Mouse (Mus musculus) heart, embryonic 13.5 days (tissue): ENCODE measurements around the gene Fancb. TPM values are rescaled to one million over a fixed set of nuclear protein-coding genes. Genes with fewer than 3 reads are reported as not detected.
A peak's percentile ranks its signal among the peaks of the same experiment; 100 is the strongest.

Experiments used
- ATAC-seq: fragments of 200-750 bp; cut with Nextera tagmentation; 2 replicates; pipeline ENCODE4 v1.8.0; 2017; ENCODE audit warnings: moderate TSS enrichment; ENCODE audit not compliant: insufficient number of reproducible peaks, low FRiP score, low TSS enrichment; ENCODE audit errors: extremely low read depth
- H3K27ac ChIP-seq: fragments of 300-500 bp; sonication (generic); replicated peaks from 2 replicates; pipeline ENCODE4 v1.5.1; 2015; ENCODE audit warnings: moderate library complexity, mild to moderate bottlenecking, inconsistent platforms
- H3K27me3 ChIP-seq: fragments of 300-500 bp; sonication (generic); replicated peaks from 2 replicates; pipeline ENCODE4 v1.6.1; 2015; ENCODE audit warnings: mild to moderate bottlenecking, inconsistent platforms
- H3K36me3 ChIP-seq: fragments of 300-500 bp; sonication (generic); 2 replicates; pipeline ENCODE4 v1.6.1; 2015; ENCODE audit warnings: mild to moderate bottlenecking, inconsistent platforms
- H3K4me1 ChIP-seq: fragments of 300-500 bp; sonication (generic); 2 replicates; pipeline ENCODE4 v1.6.1; 2015; ENCODE audit warnings: inconsistent platforms
- H3K4me2 ChIP-seq: fragments of 300-500 bp; sonication (generic); 2 replicates; pipeline ENCODE4 v1.6.1; 2015; ENCODE audit warnings: inconsistent platforms, mild to moderate bottlenecking, moderate library complexity
- H3K4me3 ChIP-seq: fragments of 300-500 bp; sonication (generic); 2 replicates; pipeline ENCODE4 v1.5.1; 2015; ENCODE audit warnings: moderate library complexity, mild to moderate bottlenecking, inconsistent platforms
- H3K9ac ChIP-seq: fragments of 300-500 bp; sonication (generic); 2 replicates; pipeline ENCODE4 v1.6.1; 2015; ENCODE audit warnings: inconsistent platforms, mild to moderate bottlenecking, moderate library complexity
- H3K9me3 ChIP-seq: fragments of 300-500 bp; sonication (generic); 2 replicates; pipeline ENCODE4 v1.6.1; 2016; ENCODE audit warnings: inconsistent platforms
- WGBS: fragments of 180-500 bp; shearing (Covaris S2); methylation state at CpG from one replicate; pipeline ENCODE4 v1.1.7; 2015; ENCODE audit warnings: mixed read lengths; 5-methylcytosine and 5-hydroxymethylcytosine counted together
- polyA plus RNA-seq: library from polyadenylated mRNA; unstranded; fragments of >200 nt; fragmentation: Nextera tagmentation; extraction: Ambion mirVana; gene quantifications from 2 replicates; pipeline ENCODE4 v1.2.1, GENCODE M21; 2015

The Fancb gene
- polyA plus RNA-seq: 5.2 and 5.7 TPM in 2 replicates

GRCm38 (mm10) chrX:164980193-164980775 lies at the start of gene Fancb, which contains the start of gene Mospd2:
Fancb (plus strand) TSS chrX:164980592.
Mospd2 (minus strand) TSS chrX:164980375.
- ATAC-seq: peak; percentile 99
- Histone ChIP-seq H3K4me1 (peaks cover 12% of the 10 kb centered on the region), H3K9me3 (no peaks in the 10 kb centered on the region), H3K4me2 (peak within 1 kb of the TSS; percentile 68), H3K9ac (peak within 1 kb of the TSS; percentile 81), H3K27ac (peak within 1 kb of the TSS; percentile 54), H3K4me3 (peak within 1 kb of the TSS; percentile 69), H3K27me3 (no peaks in the 10 kb centered on the region), H3K36me3 (no peaks in the 10 kb centered on the region)
- WGBS: 12% methylated on average over 23 of the region's 26 CpGs

DNA sequence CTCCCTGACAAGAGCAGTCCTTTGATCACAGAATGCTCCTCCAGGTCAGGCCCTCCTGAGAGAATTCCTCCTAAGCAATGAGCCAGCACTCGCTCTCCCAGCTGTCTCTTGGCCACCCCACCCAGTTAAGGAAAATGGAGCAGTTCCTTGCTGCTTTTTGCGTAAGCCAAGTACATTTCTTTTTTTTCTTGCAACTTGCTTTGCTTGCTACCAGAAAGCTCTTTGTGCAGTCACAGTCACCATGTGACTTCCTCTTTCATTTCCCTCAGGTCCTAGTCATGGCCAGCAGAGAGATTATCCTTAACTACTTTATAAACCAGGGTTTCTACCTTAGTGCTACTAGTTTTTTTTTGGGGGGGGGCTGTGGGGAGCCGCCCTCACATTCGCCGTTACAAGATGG lies 38.9 kb upstream of the Fancb start:
- Histone ChIP-seq H3K36me3 (peaks cover 25% of the 10 kb centered on the region), H3K4me2 (no peak overlapping the region), H3K4me3 (no peak overlapping the region), H3K27ac (no peak overlapping the region), H3K9ac (no peak overlapping the region), H3K27me3 (no peaks in the 10 kb centered on the region), H3K4me1 (no peaks in the 10 kb centered on the region), H3K9me3 (no peaks in the 10 kb centered on the region)
- WGBS: 85% methylated on average over 5 of the region's 5 CpGs
- ATAC-seq: no peak

- Histone ChIP-seq H3K9ac (no peak overlapping the region), H3K4me2 (no peak overlapping the region), H3K27me3 (no peaks in the 10 kb centered on the region), H3K27ac (no peak overlapping the region; the same call in 1 of the 2 replicates), H3K4me1 (no peaks in the 10 kb centered on the region), H3K4me3 (no peak overlapping the region), H3K36me3 (0 out of 2 replicates have a peak, but pooled peaks cover 7% of the 10 kb centered on the region), H3K9me3 (no peaks in the 10 kb centered on the region)
- ATAC-seq: no peak
- WGBS: 63% methylated on average over 11 of the region's 11 CpGs
Observed at GRCm38 (mm10) chrX:164951858-164952576, 28.4 kb upstream of the Fancb start.

DNA sequence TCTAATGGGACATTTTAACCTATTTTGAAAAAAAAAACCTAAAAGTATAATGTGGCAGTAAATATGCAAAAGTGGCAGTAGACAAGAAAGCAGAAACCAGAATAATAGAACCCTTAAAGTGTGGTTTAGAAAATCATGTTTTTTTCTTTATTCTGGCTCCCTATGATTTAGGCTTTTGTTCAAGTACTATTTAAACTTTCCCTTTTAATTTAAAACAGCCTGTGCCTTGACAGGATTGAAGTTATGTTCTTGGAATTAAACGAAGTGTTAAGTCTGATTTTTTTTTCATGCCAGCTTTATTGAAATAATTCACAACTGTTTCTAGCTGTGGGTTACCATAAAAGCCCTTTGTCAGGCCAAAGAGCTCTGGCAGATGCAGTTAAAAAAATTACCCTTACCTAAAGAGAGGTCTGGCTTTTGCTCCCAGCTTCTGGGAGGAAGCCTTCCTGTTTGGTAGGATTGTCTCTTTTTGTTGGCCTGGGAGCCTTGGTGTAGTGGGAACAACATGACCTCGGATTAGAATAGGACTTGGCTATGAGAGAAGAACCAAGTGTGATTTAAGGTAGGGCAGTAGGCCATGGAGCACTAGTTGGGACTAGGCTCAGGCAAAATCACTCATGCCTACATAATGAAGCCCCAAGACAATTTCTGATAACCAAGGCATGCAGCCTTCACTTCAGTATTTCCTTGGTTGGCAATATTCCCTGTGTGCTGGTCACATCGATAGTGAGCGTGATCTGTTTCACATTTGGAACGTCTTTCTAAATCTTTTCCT lies 27.6 kb upstream of the Fancb start:
- Histone ChIP-seq H3K9ac (no peak overlapping the region), H3K4me3 (no peak overlapping the region), H3K4me1 (no peaks in the 10 kb centered on the region), H3K9me3 (no peaks in the 10 kb centered on the region), H3K4me2 (no peak overlapping the region), H3K27me3 (no peaks in the 10 kb centered on the region), H3K36me3 (0 out of 2 replicates have a peak, but pooled peaks cover 7% of the 10 kb centered on the region), H3K27ac (0 out of 2 replicates have a peak overlapping the region, but pooled peaks have one; percentile 15)
- no peak for ATAC-seq
- WGBS: 73% methylated on average over 5 of the region's 5 CpGs

DNA sequence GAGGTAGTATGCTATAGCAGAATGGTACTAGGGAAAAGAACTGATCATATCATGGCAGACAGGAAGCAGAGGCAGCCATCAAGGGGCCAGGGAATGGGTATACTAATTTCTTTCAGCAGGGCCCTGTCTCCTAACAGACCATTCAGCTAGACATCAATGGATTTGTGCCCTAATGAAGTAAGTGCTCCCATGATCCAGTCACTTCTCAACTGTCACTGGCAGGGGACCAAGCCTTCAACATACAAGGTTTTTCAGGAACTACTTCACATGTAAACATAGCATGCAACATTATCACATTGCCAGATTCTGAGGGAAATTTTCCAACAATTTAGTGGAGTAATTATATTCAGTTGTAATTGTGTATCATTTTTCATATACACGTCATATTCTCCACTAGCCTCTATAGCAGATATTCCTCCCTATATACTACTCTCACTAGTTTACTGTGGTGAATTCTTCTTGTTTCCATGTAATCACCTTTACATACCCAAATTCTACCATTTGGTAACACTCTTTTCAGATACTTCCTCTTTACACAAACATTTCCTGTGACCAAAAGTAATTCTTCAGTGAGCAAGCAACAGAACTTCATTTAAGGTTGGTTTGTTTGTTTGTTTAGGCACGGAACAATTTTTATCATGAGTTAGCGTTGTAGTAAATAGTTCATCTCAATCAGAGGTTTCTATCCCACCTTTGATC lies 14.5 kb upstream of the Fancb start:
- Histone ChIP-seq H3K4me1 (no peaks in the 10 kb centered on the region), H3K27ac (no peak overlapping the region), H3K36me3 (peaks cover 13% of the 10 kb centered on the region), H3K4me2 (no peak overlapping the region), H3K9ac (no peak overlapping the region), H3K27me3 (no peaks in the 10 kb centered on the region), H3K4me3 (no peak overlapping the region), H3K9me3 (no peaks in the 10 kb centered on the region)
- no peak for ATAC-seq
- 76% methylated on average over 3 of the region's 3 CpGs for WGBS

GRCm38 (mm10) chrX:164971206-164971605 lies 9.2 kb upstream of the Fancb start:
- ATAC-seq: no peak
- H3K4me3 ChIP-seq: no peak overlapping the region
- WGBS: 79% methylated on average over 3 of the region's 3 CpGs

GRCm38 (mm10) chrX:164978866-164979265 lies 1.5 kb upstream of the Fancb start:
- ATAC-seq: no peak

More at GRCm38 (mm10) chrX:164971206-164971605, 9.2 kb upstream of the Fancb start:
- H3K9me3 ChIP-seq: no peaks in the 10 kb centered on the region
- no peak overlapping the region for H3K27ac ChIP-seq
- no peak overlapping the region for H3K9ac ChIP-seq
- no peaks in the 10 kb centered on the region for H3K36me3 ChIP-seq
- no peaks in the 10 kb centered on the region for H3K4me1 ChIP-seq
- no peaks in the 10 kb centered on the region for H3K27me3 ChIP-seq
- no peak overlapping the region for H3K4me2 ChIP-seq

GRCm38 (mm10) chrX:165003141-165003540 lies 22.7 kb downstream of the Fancb start:
- Histone ChIP-seq H3K27me3 (no peaks in the 10 kb centered on the region), H3K27ac (no peak overlapping the region), H3K36me3 (no peaks in the 10 kb centered on the region), H3K4me3 (no peak overlapping the region), H3K4me1 (no peaks in the 10 kb centered on the region), H3K9ac (no peak overlapping the region), H3K4me2 (no peak overlapping the region), H3K9me3 (no peaks in the 10 kb centered on the region)
- 37% methylated on average over 4 of the region's 4 CpGs for WGBS
- ATAC-seq: no peak

More at GRCm38 (mm10) chrX:164978866-164979265, 1.5 kb upstream of the Fancb start:
- no peaks in the 10 kb centered on the region for H3K9me3 ChIP-seq
- H3K27ac ChIP-seq: no peak overlapping the region
- no peak overlapping the region for H3K4me3 ChIP-seq
- no peak overlapping the region for H3K9ac ChIP-seq
- H3K4me1 ChIP-seq: peaks cover 12% of the 10 kb centered on the region
- WGBS: 85% methylated on average over 2 of the region's 2 CpGs
- H3K27me3 ChIP-seq: no peaks in the 10 kb centered on the region
- H3K36me3 ChIP-seq: no peaks in the 10 kb centered on the region
- H3K4me2 ChIP-seq: peak overlapping the region; percentile 68

- no peaks in the 10 kb centered on the region for H3K27me3 ChIP-seq
- ATAC-seq: no peak
- no peaks in the 10 kb centered on the region for H3K36me3 ChIP-seq
- no peak within 1 kb of the TSS for H3K27ac ChIP-seq
- H3K4me2 ChIP-seq: no peak within 1 kb of the TSS
- no peaks in the 10 kb centered on the region for H3K4me1 ChIP-seq
- no peaks in the 10 kb centered on the region for H3K9me3 ChIP-seq
- H3K9ac ChIP-seq: no peak within 1 kb of the TSS
- no peak within 1 kb of the TSS for H3K4me3 ChIP-seq
Observed at GRCm38 (mm10) chrX:165004779-165005324, 24.5 kb downstream of the Fancb start, which contains the start of gene Gm17604. Gm17604 (minus strand) TSS chrX:165004829.
